Mouse (Mus musculus) MEL-GATA-1-ER (cell line): ENCODE results near the gene Gm4513.
"Not testable (repeated sequence)": the region's sequence is repeated elsewhere in the genome, so short reads cannot be mapped to it uniquely, and the experiment has no call there.

Experiments
- DNase-seq: peaks from one replicate; pipeline ENCODE4 v3.0.0-alpha.2; 2012; ENCODE audit warnings: low read depth; ENCODE audit errors: extremely low read depth

The Gm4513 gene

DNA sequence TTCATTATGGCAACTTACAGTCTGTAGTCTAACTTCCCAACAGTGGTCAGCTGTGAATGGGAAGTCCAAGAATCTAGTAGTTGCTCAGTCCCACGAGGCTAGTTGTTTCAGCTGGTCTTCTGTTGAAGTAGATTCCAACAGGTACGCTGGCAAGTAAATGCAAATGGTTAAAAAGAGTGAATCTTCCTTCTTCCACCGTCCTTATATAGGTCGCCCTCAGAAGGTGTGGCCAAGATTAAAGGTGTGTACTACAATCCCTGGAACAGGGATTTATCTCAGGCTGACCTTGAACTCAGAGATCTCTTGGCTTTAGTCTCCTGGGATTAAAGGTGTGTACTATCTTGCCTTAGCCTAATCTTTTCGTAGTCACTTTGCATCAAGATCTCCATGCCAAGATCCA lies at the start of gene Gm4513:
TSS of gene Gm4513 (minus strand) at position 101 of the 400 bp plus-strand sequence.
- not testable (repeated sequence) for DNase-seq

DNA sequence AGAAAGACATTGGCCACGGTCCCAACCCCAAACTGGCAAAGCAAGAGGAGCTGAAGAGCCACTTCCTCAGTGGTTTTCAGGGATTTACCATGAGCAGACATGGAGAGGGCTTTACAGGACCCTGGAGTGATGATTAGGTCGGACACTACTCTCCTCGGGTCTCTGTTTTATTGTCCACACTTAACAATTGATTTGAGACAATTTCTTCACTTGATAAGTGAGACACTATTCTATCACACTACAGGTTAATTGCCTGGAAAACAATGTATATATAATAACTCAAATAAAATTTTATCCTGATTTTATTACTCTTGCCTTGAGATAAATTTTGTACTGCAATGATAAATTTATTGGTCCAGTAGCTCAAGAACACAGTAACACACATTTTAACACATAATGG lies 22.7 kb downstream of the Gm4513 start, which contains the start of gene Gm4141:
TSS of gene Gm4141 (minus strand) at position 101 of the 400 bp plus-strand sequence.
- DNase-seq = not testable (repeated sequence)

DNA sequence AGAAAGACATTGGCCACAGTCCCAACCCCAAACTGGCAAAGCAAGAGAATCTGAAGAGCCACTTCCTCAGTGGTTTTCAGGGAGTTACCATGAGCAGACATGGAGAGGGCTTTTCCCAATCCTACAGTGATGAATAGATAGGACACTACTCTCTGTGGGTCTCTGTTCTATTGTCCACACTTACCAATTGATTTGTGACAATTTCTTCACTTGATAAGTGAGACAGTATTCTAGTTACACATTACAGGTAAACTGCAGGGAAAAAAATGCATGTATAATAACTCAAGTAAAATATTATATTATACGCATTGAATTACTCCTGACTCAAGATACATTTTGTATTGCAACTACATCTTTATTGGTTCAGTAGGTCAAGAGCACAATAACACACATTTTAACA lies 53.2 kb downstream of the Gm4513 start, which contains the start of gene Gm5726:
TSS of gene Gm5726 (minus strand) at position 101 of the 400 bp plus-strand sequence.
- DNase-seq = not testable (repeated sequence)
